Mouse (Mus musculus): ENCODE measurements around the gene Kdm2b.

GRCm38 (mm10) chr5:123027436-123027835, 37.8 kb upstream of the Kdm2b start:
- no peak for TF ChIP-seq GATA1 (IDR thresholded peaks at IDR 0.05; ENCODE audit: borderline replicate concordance, low read length)
- TF ChIP-seq FLI1 (IDR thresholded peaks at IDR 0.05; ENCODE audit: low read length) = no peak

Data from megakaryocyte, embryonic 14.5 days (primary cell).